Mouse (Mus musculus) left cerebral cortex, postnatal 10 days (tissue): ENCODE measurements around the gene Zfp689. TPM values are rescaled to one million over a fixed set of nuclear protein-coding genes. Genes with fewer than 3 reads are reported as not detected.
"Not testable (repeated sequence)": the region's sequence is repeated elsewhere in the genome, so short reads cannot be mapped to it uniquely, and the experiment has no call there.

Experiments used
- DNase-seq, 2 experiments: peaks; one replicate each; pipeline ENCODE4 v3.0.0; 2021 to 2022; ENCODE audit warnings: low spot score in 2 of 2, mixed read lengths in 1 of 2; ENCODE audit errors: extremely low spot score in 1 of 2
- intact Hi-C: fragments of 180-260 bp; cut with DNase I; formaldehyde crosslinking; loops from one replicate; pipeline ENCODE4 v1.15.1; 2025
- total RNA-seq, 2 experiments: library from RNA; stranded (reverse); gene quantifications; 2 replicates each; pipeline ENCODE4 v1.2.3; 2021

The Zfp689 gene
- 1 to 10 TPM; 6.3 to 6.8 TPM for total RNA-seq

DNA sequence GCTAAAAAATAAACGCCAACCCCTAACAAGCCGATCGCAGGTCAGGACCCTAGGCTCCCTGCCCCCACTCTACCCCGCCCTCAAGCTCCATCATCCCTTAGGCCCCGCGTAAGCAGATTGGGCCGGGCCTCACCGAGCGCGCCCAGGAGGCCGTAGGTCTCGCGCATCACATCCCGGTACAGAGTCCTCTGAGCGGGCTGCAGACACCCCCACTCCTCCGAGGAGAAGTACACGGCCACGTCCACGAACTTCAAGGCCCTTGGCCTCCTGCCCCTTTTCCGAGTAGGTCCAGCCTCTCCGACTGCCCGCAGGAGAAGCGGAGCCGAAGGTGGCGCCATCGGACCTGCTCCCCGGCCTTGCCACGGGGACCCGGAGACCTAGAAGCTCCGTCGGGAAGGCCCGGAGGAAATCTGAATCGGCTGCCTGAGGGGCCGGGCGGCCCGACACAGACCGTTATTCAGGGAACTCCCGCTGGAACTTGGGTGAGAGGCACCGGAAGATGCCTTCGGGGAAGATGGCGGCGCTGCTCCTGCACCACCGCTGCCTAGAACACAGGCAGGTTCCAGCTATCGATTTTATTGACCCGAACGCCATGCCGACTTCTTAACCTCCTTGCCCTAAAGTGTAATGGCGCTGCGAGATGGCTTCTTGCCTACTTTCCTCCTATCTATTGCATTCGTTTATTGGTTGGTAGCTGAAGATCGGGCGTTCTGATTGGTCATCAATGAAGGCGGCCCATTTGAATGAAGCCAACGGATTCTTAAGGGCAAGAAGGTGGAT is at the start of gene Zfp689:
Zfp689 (minus strand) TSS at position 638 of the 780 bp plus-strand sequence.
- intact Hi-C loops: no loop called here
- peak; percentile 93 to 97 for DNase-seq

DNA sequence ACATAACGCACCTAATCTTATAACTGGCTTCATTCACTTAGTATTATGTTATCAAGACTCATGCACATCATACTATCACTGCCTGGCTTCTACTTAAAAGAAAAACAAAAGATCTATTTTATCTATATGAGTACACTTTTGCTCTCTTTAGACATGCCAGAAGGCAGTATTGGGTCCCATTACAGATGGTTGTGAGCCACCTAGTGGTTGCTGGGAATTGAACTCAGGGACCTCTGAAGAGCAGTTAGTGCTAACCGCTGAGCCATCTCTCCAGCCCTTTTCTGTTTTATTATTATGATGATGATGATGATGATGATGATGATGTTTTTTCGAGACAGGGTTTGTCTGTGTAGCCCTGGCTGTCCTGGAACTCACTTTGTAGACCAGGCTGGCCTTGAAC is 49.4 kb upstream of the Zfp689 start:
- DNase-seq: no peak
- intact Hi-C loops: loop anchor here (5.0 kb wide), 1 partner anchor 136 kb away; no protein-coding TSS in a partner anchor

DNA sequence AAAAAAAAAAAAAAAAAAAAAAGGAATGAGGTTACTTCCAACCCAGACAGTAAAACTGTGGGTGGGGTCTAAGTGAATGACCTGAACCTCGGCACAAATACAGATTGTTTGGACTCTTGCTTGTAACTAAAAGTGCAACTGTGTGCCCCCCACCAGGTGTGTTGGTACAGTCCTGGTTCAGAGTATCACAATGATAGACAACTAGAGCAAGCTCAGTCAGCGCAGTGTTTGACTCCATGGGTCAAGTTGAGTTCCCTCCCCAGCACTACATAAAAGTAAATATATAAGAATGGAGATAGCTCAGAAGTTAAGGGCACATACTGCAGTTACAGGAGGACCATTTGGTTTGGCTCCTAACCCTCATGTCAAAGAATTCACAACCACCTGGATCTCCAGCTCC is 48.4 kb upstream of the Zfp689 start:
- intact Hi-C loops: loop anchor here (5.0 kb wide), 1 partner anchor 135 kb away; no protein-coding TSS in a partner anchor

GRCm38 (mm10) chr7:127494648-127495047 is 45.7 kb upstream of the Zfp689 start:
- intact Hi-C loops: loop anchor here (5.0 kb wide), 1 partner anchor 132 kb away; no protein-coding TSS in a partner anchor
- DNase-seq: no peak

More for the DNA sequence above, 48.4 kb upstream of the Zfp689 start:
- DNase-seq: no peak

DNA sequence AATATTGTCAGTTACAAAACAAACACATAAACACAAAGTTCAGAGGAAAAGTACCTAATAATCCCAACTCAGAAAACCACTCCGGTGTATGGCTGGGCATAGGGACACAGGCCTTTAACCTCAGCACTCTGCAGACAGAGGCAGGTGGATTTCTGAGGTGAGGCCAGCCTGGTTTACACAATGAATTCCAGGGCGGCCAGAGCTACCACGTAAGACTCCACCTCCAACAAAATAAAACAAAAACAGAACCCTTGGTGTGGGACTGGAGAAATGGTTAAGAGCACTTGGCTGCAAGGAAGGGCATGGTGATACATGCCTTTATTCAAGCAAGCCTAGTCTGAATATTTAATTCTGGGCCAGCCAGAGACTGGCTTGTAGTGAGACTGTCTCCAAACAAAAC is 42.9 kb upstream of the Zfp689 start:
- intact Hi-C loops: no loop called here
- no peak for DNase-seq

DNA sequence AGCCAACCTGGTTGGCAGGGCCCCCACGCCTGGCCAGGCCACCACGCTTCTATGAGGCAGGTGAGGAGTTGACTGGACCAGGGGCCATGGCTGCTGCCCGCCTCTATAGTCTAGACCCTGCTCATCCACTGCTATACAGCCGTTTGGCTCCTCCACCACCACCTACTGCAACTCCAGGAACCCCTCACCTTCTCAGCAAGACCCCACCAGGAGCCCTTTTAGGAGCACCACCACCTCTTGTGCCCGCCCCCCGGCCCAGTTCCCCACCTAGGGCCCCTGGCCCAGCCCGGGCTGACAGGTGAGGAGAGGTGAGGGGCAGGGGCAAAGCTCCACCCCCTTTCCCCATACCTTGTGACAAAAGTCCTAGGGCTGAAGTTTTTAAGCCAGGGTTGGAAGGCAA is 41.0 kb upstream of the Zfp689 start:
- DNase-seq: no peak
- intact Hi-C loops: no loop called here

- intact Hi-C loops, DNase-seq: not testable (repeated sequence)
Measured at GRCm38 (mm10) chr7:127488364-127488763, 39.4 kb upstream of the Zfp689 start.

GRCm38 (mm10) chr7:127485416-127485815 is 36.5 kb upstream of the Zfp689 start:
- DNase-seq: peak in 1 of 2 experiments; percentile 30
- intact Hi-C loops: no loop called here

GRCm38 (mm10) chr7:127480321-127480720 is 31.4 kb upstream of the Zfp689 start:
- intact Hi-C loops: no loop called here
- DNase-seq: no peak

DNA sequence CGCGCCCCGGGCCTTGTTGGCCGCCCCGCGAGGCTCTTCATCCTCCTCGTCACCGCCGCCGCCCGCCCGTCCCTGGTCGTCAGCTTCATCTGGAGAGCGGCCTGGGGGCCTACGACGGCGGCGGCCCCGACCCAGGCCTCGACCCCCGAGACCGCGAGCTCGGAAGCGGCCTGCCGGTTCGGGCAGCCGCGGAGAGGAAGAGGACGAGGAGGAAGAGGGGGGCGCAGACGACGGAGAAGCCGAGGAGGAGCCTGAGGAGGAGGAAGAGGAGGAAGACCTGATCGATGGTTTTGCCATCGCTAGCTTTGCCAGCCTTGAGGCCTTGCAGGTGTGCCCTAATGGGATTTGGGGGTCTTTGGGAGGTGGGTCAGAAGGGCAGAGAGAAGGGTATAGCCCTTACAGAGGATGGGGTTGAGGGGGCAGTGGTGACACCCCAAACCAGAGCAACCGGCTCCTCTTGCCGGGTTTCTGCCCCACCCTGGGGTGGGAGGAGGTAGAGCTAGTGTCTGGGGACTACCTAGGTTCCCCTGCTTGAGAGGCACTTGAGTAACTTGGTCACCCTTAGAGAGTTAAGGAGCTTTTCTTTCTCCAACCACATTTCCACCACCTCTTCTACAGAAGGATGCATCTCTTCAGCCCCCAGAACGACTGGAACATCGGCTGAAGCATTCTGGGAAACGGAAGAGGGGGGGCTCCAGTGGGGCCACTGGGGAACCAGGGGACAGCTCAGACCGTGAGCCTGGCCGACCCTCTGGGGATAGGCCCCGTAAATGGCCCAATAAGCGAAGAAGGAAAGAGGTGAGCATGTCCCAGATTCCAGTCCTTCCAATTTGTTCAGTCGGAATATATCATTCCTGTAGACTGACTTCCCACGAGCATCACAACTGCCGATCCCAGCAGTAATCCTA is 30.6 kb upstream of the Zfp689 start:
- intact Hi-C loops: no loop called here
- DNase-seq: peak in 1 of 2 experiments; percentile 42

- DNase-seq: peak; percentile 94 to 98
- intact Hi-C loops: no loop called here
Measured at GRCm38 (mm10) chr7:127478635-127479317, 29.8 kb upstream of the Zfp689 start, which contains the start of gene Fbrs. TSS of gene Fbrs (plus strand) at chr7:127479199.

- DNase-seq: peak; percentile 99 to 100
- intact Hi-C loops: no loop called here
Measured at GRCm38 (mm10) chr7:127477687-127478634, 29.0 kb upstream of the Zfp689 start.

- DNase-seq: no peak
- intact Hi-C loops: no loop called here
Measured at GRCm38 (mm10) chr7:127476855-127477254, 27.9 kb upstream of the Zfp689 start.

- DNase-seq: peak in 1 of 2 experiments; percentile 65
- intact Hi-C loops: no loop called here
Measured at GRCm38 (mm10) chr7:127476336-127476735, 27.4 kb upstream of the Zfp689 start.

GRCm38 (mm10) chr7:127475186-127475740 is 26.3 kb upstream of the Zfp689 start:
- DNase-seq: no peak
- intact Hi-C loops: no loop called here

- peak in 1 of 2 experiments; percentile 40 for DNase-seq
- intact Hi-C loops: loop anchor here (5.0 kb wide), 1 partner anchor 112 kb away; no protein-coding TSS in a partner anchor
Measured at GRCm38 (mm10) chr7:127474378-127475070, 25.6 kb upstream of the Zfp689 start.

DNA sequence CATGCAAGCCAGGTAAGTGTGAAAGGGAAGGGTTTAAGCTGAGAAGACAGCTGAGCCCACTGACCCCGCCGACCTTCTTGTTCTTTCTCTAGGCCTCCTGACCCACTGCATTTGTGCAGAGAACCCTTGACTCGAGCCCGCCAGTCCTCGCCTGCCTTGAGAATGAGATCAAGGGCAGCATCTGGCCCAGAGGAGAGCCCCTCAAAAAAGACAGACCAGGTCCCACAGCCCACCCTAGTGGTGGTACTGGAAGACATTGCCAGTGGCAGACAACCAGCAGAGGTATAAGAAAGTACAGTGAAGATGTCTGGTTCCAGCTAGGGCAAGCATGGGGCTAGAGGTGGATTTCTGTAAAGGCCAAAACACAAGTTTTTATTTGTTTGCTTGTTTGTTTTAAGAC is 24.7 kb upstream of the Zfp689 start:
- intact Hi-C loops: loop anchor here (5.0 kb wide), 1 partner anchor 111 kb away; no protein-coding TSS in a partner anchor
- peak in 1 of 2 experiments; percentile 51 for DNase-seq
